Mouse (Mus musculus): ENCODE results near the gene Pih1d2. TPM values are rescaled to one million over a fixed set of nuclear protein-coding genes. Genes with fewer than 3 reads are reported as not detected.
"Not testable (repeated sequence)": the region's sequence is repeated elsewhere in the genome, so short reads cannot be mapped to it uniquely, and the experiment has no call there.

Pih1d2 gene
- polyA plus RNA-seq, 1 experiment from 2014 or later, result 1.8 TPM

- WGBS, result 79% methylated on average over 12 of the region's 12 CpGs
- no peak for ATAC-seq (ENCODE audit: extremely low read depth, insufficient number of reproducible peaks, low FRiP score, low TSS enrichment)
- peaks cover 55% of the 10 kb centered on the region for H3K36me3 ChIP-seq
These were observed 22.2 kb upstream of the Pih1d2 start for GRCm38 (mm10) chr9:50594794-50595417.

GRCm38 (mm10) chr9:50596973-50597372 lies 20.1 kb upstream of the Pih1d2 start:
- no peak overlapping the region for H3K27ac ChIP-seq (replicated peaks)
- H3K9me3 ChIP-seq, result no peaks in the 10 kb centered on the region
- H3K4me1 ChIP-seq, result peaks cover 17% of the 10 kb centered on the region
- no peak overlapping the region for H3K9ac ChIP-seq
- 86% methylated on average over 8 of the region's 8 CpGs for WGBS
- H3K36me3 ChIP-seq, result peaks cover 67% of the 10 kb centered on the region
- no peak overlapping the region for H3K4me3 ChIP-seq
- no peak for ATAC-seq (ENCODE audit: extremely low read depth, insufficient number of reproducible peaks, low FRiP score, low TSS enrichment)
- no peak overlapping the region for H3K4me2 ChIP-seq
- no peaks in the 10 kb centered on the region for H3K27me3 ChIP-seq (replicated peaks)

More at GRCm38 (mm10) chr9:50594794-50595417, 22.2 kb upstream of the Pih1d2 start:
- Histone ChIP-seq H3K27me3 (replicated peaks) (no peaks in the 10 kb centered on the region), H3K4me2 (no peak overlapping the region), H3K4me3 (no peak overlapping the region), H3K27ac (replicated peaks) (no peak overlapping the region), H3K9ac (no peak overlapping the region), H3K9me3 (no peaks in the 10 kb centered on the region), H3K4me1 (no peaks in the 10 kb centered on the region)

DNA sequence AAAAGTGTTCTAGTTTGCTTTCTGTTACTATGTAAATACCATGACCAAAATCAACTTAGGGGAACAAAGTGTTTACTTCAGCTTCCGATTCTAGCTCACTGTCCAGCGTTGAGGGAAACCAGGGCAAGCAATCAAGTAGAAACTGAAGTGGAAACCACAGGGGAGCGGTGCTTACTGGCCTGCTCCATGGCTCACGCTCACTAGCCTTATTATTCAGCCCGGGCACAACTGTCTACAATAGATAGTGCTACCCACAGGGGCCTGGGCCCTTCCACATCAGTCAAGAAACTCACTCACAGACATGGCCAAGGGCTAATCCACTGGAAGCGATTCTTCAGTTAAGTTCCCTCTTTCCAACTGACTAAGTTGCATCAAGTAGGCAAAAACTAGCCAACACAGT lies 15.6 kb upstream of the Pih1d2 start:
- H3K36me3 ChIP-seq, result peaks cover 63% of the 10 kb centered on the region

DNA sequence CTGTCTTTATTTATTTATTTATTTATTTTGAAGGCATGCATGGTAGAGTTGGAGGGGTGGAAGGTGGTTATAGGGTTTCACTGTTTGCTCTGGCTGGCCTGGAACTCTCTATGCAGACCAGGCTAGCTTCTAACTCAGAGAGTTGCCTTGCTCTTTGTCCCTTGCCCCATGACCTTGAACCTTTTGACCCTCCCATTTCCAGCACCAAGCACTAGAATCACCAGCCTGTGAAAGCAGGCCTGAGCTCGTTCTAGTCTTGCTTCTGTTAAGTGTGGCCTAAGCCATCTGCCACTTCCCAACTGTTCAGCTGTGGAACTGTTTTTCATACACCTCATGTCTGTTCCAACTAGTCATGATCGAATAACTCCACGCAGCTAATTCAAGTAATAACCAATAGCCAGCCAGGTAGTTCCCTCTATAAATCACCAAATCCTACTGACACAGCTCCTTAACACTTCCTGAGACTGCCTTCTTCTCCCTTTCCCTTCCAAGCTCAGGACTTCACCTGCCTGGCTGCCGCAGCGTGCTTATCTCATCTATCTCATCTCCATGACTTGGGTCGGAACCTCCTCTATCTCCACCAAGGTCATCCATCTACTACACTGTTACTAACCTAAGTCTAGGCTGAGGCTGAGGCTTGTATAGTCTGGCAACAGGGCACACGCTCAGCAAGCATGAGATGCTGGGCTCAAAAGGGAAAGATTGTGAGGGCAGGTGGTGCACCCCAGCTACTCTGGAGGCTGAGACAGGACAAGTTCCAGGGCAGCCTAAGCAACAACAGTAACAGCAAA lies 14.9 kb upstream of the Pih1d2 start:
- no peak for ATAC-seq (ENCODE audit: extremely low read depth, insufficient number of reproducible peaks, low FRiP score, low TSS enrichment)
- peak overlapping the region; percentile 21 for H3K27ac ChIP-seq (replicated peaks)
- H3K9ac ChIP-seq, result peak overlapping the region; percentile 95
- no peaks in the 10 kb centered on the region for H3K9me3 ChIP-seq
- 66% methylated on average over 7 of the region's 7 CpGs for WGBS
- peak overlapping the region; percentile 93 for H3K4me3 ChIP-seq
- peaks cover 36% of the 10 kb centered on the region for H3K4me1 ChIP-seq
- H3K4me2 ChIP-seq, result peak overlapping the region; percentile 92
- peaks cover 62% of the 10 kb centered on the region for H3K36me3 ChIP-seq
- H3K27me3 ChIP-seq (replicated peaks), result no peaks in the 10 kb centered on the region

More for the DNA sequence above, 15.6 kb upstream of the Pih1d2 start:
- H3K4me3 ChIP-seq, result peak overlapping the region; percentile 93
- H3K4me2 ChIP-seq, result peak overlapping the region; percentile 92
- ATAC-seq (ENCODE audit: extremely low read depth, insufficient number of reproducible peaks, low FRiP score, low TSS enrichment), result no peak
- peak overlapping the region; percentile 61; the same call in 1 of the 2 replicates for H3K9ac ChIP-seq
- 55% methylated on average over 6 of the region's 6 CpGs for WGBS
- no peaks in the 10 kb centered on the region for H3K27me3 ChIP-seq (replicated peaks)
- H3K9me3 ChIP-seq, result no peaks in the 10 kb centered on the region
- H3K4me1 ChIP-seq, result peaks cover 36% of the 10 kb centered on the region
- H3K27ac ChIP-seq (replicated peaks), result peak overlapping the region; percentile 13

DNA sequence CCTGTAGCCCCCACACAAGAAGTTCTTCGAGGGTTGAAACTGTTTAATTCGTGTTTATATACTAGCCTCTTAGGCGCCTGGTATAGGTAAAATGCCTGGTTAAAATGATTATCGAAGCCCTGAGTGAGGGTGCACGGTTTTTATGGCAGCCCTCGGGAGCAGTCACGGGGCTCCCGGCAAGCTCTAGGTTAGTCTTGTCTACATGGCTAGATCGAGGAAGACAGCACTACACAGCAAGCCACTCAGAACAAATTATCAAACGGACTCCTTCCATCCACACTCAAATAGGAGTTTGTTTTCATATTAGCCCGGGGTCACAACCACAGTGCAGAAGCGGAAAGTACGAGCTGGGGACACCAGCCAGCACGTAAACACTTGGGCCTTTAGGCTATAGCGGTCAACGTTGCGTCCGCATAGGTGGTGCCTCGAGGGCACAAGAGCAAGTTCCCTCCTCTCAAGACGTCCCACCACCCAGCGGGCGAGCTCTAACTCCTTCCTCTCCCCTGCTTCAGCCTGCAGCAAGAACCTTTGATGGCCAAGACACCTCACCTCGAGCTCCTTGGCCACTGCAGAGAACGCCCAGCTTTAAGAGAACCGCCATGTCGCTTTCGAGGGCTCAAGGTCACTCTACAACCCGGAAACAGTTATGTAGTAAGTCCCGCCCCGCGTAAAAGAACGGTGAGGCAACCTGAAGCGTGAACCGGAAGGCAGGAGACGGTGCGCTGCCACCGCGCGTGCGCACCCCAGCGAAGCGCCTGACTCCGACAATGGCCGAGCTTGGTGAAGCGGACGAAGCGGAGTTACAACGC lies 13.7 kb upstream of the Pih1d2 start, which contains the start of the genes Sdhd and Timm8b:
TSS of gene Sdhd (minus strand) at position 624 of the 809 bp plus-strand sequence.
TSS of gene Timm8b (plus strand) at position 722 of the 809 bp plus-strand sequence.
- peak within 1 kb of the TSS; percentile 92 for H3K27ac ChIP-seq (replicated peaks)
- H3K4me2 ChIP-seq, result peak within 1 kb of the TSS; percentile 92
- H3K9me3 ChIP-seq, result no peaks in the 10 kb centered on the region
- H3K36me3 ChIP-seq, result peaks cover 62% of the 10 kb centered on the region
- no peaks in the 10 kb centered on the region for H3K27me3 ChIP-seq (replicated peaks)
- peak within 1 kb of the TSS; percentile 95 for H3K9ac ChIP-seq
- H3K4me3 ChIP-seq, result peak within 1 kb of the TSS; percentile 93
- under 1% methylated on average over 48 of the region's 48 CpGs for WGBS
- peaks cover 36% of the 10 kb centered on the region for H3K4me1 ChIP-seq
- ATAC-seq (ENCODE audit: extremely low read depth, insufficient number of reproducible peaks, low FRiP score, low TSS enrichment), result peak; percentile 85

DNA sequence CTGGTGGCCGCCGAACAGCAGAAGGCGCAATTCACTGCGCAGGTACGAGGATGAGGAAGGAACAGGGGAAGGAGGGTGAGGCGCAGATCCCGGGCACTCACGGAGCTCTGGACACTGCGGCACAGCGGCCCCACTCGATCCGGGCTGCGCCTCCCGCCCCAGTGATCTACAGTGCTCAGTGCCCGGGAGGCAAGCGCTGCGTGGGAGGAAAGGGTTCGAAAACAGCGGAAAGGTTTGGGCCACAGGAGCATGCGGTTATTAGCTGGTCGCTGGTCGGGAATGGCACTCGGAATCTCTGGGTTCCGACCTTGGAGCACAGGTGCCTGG lies 13.2 kb upstream of the Pih1d2 start:
- ATAC-seq (ENCODE audit: extremely low read depth, insufficient number of reproducible peaks, low FRiP score, low TSS enrichment), result peak; percentile 81
- Histone ChIP-seq H3K27ac (replicated peaks) (peak overlapping the region; percentile 92), H3K4me1 (peaks cover 36% of the 10 kb centered on the region), H3K4me2 (peak overlapping the region; percentile 92), H3K27me3 (replicated peaks) (no peaks in the 10 kb centered on the region), H3K9me3 (no peaks in the 10 kb centered on the region), H3K9ac (peak overlapping the region; percentile 95), H3K36me3 (peaks cover 62% of the 10 kb centered on the region), H3K4me3 (peak overlapping the region; percentile 93)
- 0% methylated on average over 24 of the region's 24 CpGs for WGBS

DNA sequence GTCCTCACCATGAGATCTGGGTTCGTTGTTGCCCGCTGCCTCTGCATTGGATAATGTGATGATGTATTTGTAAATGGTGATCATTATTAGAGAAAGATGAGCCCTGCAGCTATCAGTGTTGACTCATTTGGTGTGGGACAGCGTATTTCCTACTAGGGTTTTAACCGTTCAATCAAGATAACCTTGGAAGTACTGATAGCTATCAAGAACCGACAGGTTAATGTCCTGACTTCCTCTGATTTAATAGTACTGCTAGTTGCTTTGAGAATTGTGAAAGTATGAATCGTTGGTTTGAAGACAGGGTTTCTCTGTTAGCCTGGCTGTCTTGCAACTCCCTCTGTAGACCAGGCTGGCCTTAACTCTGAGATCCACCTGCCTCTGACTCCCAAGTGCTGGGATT lies 12.8 kb upstream of the Pih1d2 start:
- Histone ChIP-seq H3K9ac (peak overlapping the region; percentile 95), H3K27ac (replicated peaks) (peak overlapping the region; percentile 92), H3K4me2 (peak overlapping the region; percentile 92), H3K4me1 (peaks cover 36% of the 10 kb centered on the region), H3K36me3 (peaks cover 61% of the 10 kb centered on the region), H3K9me3 (no peaks in the 10 kb centered on the region), H3K4me3 (peak overlapping the region; percentile 93), H3K27me3 (replicated peaks) (no peaks in the 10 kb centered on the region)
- WGBS, result 0% methylated on average over 6 of the region's 6 CpGs
- no peak for ATAC-seq (ENCODE audit: extremely low read depth, insufficient number of reproducible peaks, low FRiP score, low TSS enrichment)

DNA sequence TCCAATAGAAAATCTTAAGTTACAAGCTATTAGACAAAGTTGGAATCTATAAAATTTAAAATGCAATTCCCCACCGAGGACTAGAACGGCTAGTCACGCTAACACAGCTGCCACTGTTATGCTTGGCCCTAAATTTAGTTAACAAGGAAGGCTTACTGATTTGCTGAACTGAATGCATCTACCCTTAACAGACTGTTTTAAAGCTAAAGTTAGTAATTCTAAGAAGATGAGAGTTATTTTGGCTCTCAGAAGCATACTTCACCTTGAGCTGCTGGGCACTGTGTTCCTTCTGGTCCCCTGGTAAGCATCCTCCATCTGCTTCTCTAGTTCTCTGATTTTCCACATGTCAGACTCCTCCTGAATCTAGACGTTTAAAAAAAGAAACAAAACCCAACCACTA lies 5.0 kb upstream of the Pih1d2 start:
- H3K9me3 ChIP-seq, result no peaks in the 10 kb centered on the region
- no peak overlapping the region for H3K4me3 ChIP-seq
- no peak for ATAC-seq (ENCODE audit: extremely low read depth, insufficient number of reproducible peaks, low FRiP score, low TSS enrichment)
- peaks cover 10% of the 10 kb centered on the region for H3K4me1 ChIP-seq
- H3K27me3 ChIP-seq (replicated peaks), result no peaks in the 10 kb centered on the region
- H3K9ac ChIP-seq, result no peak overlapping the region
- H3K4me2 ChIP-seq, result no peak overlapping the region
- peaks cover 81% of the 10 kb centered on the region for H3K36me3 ChIP-seq
- H3K27ac ChIP-seq (replicated peaks), result no peak overlapping the region
- WGBS, result 88% methylated on average over 4 of the region's 4 CpGs

GRCm38 (mm10) chr9:50616161-50616560 lies 960 bp upstream of the Pih1d2 start:
- H3K4me2 ChIP-seq, result peak overlapping the region; percentile 91
- no peaks in the 10 kb centered on the region for H3K9me3 ChIP-seq
- WGBS, result 35% methylated on average over 11 of the region's 11 CpGs
- ATAC-seq (ENCODE audit: extremely low read depth, insufficient number of reproducible peaks, low FRiP score, low TSS enrichment), result no peak
- H3K4me3 ChIP-seq, result peak overlapping the region; percentile 99
- peak overlapping the region; percentile 96 for H3K9ac ChIP-seq
- H3K4me1 ChIP-seq, result peaks cover 15% of the 10 kb centered on the region
- H3K27ac ChIP-seq (replicated peaks), result no peak overlapping the region; the same call in 1 of the 2 replicates
- peaks cover 42% of the 10 kb centered on the region for H3K36me3 ChIP-seq
- no peaks in the 10 kb centered on the region for H3K27me3 ChIP-seq (replicated peaks)

DNA sequence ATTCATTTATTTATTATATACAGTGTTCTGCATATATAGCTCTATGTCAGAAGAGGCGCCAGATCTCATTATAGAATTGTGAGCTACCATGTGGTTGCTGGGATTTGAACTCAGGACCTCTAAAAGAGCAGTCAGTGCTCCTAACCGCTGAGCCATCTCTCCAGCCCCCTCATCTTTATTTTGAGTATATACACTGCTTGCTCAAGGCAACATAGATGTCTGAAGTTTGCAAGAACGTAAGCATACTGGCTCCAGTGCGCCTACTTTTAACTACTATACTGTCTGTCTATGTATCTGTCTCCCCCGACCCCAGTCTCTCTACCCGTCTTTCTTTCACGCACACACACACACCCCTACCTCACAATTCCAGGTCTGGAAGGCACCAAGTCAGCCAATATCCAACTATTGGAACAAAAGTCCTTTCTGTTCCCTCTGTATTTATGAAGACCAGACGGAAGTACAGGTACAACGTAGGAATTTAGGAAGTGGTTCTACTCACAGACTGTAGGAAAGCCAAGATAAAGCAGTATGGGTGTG lies 741 bp downstream of the Pih1d2 start:
- Histone ChIP-seq H3K36me3 (peaks cover 25% of the 10 kb centered on the region), H3K4me1 (peaks cover 15% of the 10 kb centered on the region), H3K27me3 (replicated peaks) (no peaks in the 10 kb centered on the region), H3K4me3 (peak overlapping the region; percentile 99), H3K9ac (peak overlapping the region; percentile 96; the same call in 1 of the 2 replicates), H3K9me3 (no peaks in the 10 kb centered on the region), H3K27ac (replicated peaks) (no peak overlapping the region), H3K4me2 (peak overlapping the region; percentile 91)
- no peak for ATAC-seq (ENCODE audit: extremely low read depth, insufficient number of reproducible peaks, low FRiP score, low TSS enrichment)
- 56% methylated on average over 9 of the region's 9 CpGs for WGBS

- not testable (repeated sequence) for H3K9ac ChIP-seq; H3K4me3 ChIP-seq; H3K4me1 ChIP-seq; H3K9me3 ChIP-seq; ATAC-seq (ENCODE audit: extremely low read depth, insufficient number of reproducible peaks, low FRiP score, low TSS enrichment); H3K27me3 ChIP-seq (replicated peaks); H3K27ac ChIP-seq (replicated peaks); H3K4me2 ChIP-seq
- peaks cover 33% of the 10 kb centered on the region for H3K36me3 ChIP-seq
- WGBS, result 89% methylated on average over 6 of the region's 8 CpGs
These were observed 13.8 kb downstream of the Pih1d2 start for GRCm38 (mm10) chr9:50630903-50631302.

Data from heart, embryonic 13.5 days (tissue).